Mouse (Mus musculus) intestine, postnatal 0 days (tissue): Measurements from ENCODE around the gene Aldh16a1. TPM values are rescaled to one million over a fixed set of nuclear protein-coding genes. Genes with fewer than 3 reads are reported as not detected.

ENCODE experiments used
- ATAC-seq: fragments of 200-750 bp; cut with Nextera tagmentation; 2 replicates; pipeline ENCODE4 v1.8.0; 2017; ENCODE audit warnings: mild to moderate bottlenecking, moderate TSS enrichment, moderate library complexity
- H3K27ac ChIP-seq: fragments of 300-500 bp; sonication (generic); 2 replicates; pipeline ENCODE4 v1.5.1; 2014; ENCODE audit warnings: mild to moderate bottlenecking, low read depth, low read length, moderate library complexity
- H3K27me3 ChIP-seq: fragments of 300-500 bp; sonication (generic); replicated peaks from 2 replicates; pipeline ENCODE4 v1.6.1; 2014; ENCODE audit warnings: low read length, mixed read lengths; ENCODE audit not compliant: control insufficient read depth, insufficient read depth
- H3K36me3 ChIP-seq: fragments of 300-500 bp; sonication (generic); 2 replicates; pipeline ENCODE4 v1.6.1; 2014; ENCODE audit warnings: mild to moderate bottlenecking, moderate library complexity; ENCODE audit not compliant: control insufficient read depth, insufficient read depth
- H3K4me1 ChIP-seq: fragments of 300-500 bp; sonication (generic); replicated peaks from 2 replicates; pipeline ENCODE4 v1.6.1; 2014; ENCODE audit warnings: antibody characterized with exemption, low read length, mixed read lengths; ENCODE audit not compliant: control insufficient read depth, insufficient read depth
- H3K4me2 ChIP-seq: fragments of 300-500 bp; sonication (generic); replicated peaks from 2 replicates; pipeline ENCODE4 v1.6.1; 2014; ENCODE audit warnings: low read depth, mild to moderate bottlenecking, moderate library complexity
- H3K4me3 ChIP-seq: fragments of 300-500 bp; sonication (generic); 2 replicates; pipeline ENCODE4 v1.5.1; 2014; ENCODE audit warnings: low read depth, low read length
- H3K9ac ChIP-seq: fragments of 300-500 bp; sonication (generic); 2 replicates; pipeline ENCODE4 v1.6.1; 2014; ENCODE audit warnings: mild to moderate bottlenecking, low read depth, low read length
- H3K9me3 ChIP-seq: fragments of 300-500 bp; sonication (generic); 2 replicates; pipeline ENCODE4 v1.6.1; 2016; ENCODE audit warnings: mixed run types; ENCODE audit not compliant: control insufficient read depth
- CTCF ChIP-seq: sonication (generic); IDR thresholded peaks from 2 replicates; pipeline ENCODE4 v1.5.1; 2016; ENCODE audit warnings: low read depth, mild to moderate bottlenecking, control low read depth, antibody characterized with exemption, moderate library complexity
- WGBS: fragments of 180-500 bp; shearing (Covaris S2); extraction: QIAGEN DNeasy Blood & Tissue Kit; methylation state at CpG from one replicate; pipeline ENCODE4 v1.1.7; 2014; 5-methylcytosine and 5-hydroxymethylcytosine counted together
- polyA plus RNA-seq: library from polyadenylated mRNA; unstranded; fragments of >200 nt; fragmentation: Nextera tagmentation; extraction: Ambion mirVana; gene quantifications from 2 replicates; pipeline ENCODE4 v1.2.1, GENCODE M21; 2015

The Aldh16a1 gene
- polyA plus RNA-seq, 1 experiment from 2014 or later = 86.8 TPM

GRCm38 (mm10) chr7:45195341-45196175, 41.2 kb upstream of the Aldh16a1 start:
- 71% methylated on average over 13 of the region's 13 CpGs for WGBS
- no peak overlapping the region for H3K4me2 ChIP-seq
- ATAC-seq = no peak
- H3K36me3 ChIP-seq = no peaks in the 10 kb centered on the region
- H3K27ac ChIP-seq = no peak overlapping the region
- H3K4me1 ChIP-seq = no peaks in the 10 kb centered on the region
- H3K4me3 ChIP-seq = no peak overlapping the region
- H3K9me3 ChIP-seq = no peaks in the 10 kb centered on the region
- no peak overlapping the region for H3K9ac ChIP-seq
- TF ChIP-seq CTCF = no peak
- peaks cover 6% of the 10 kb centered on the region; the same call in 1 of the 2 replicates for H3K27me3 ChIP-seq

GRCm38 (mm10) chr7:45193871-45194785, 39.7 kb upstream of the Aldh16a1 start:
- Histone ChIP-seq H3K4me3 (no peak overlapping the region), H3K4me2 (no peak overlapping the region), H3K9ac (no peak overlapping the region), H3K36me3 (no peaks in the 10 kb centered on the region), H3K9me3 (no peaks in the 10 kb centered on the region), H3K27ac (no peak overlapping the region), H3K27me3 (peaks cover 19% of the 10 kb centered on the region; the same call in 1 of the 2 replicates), H3K4me1 (no peaks in the 10 kb centered on the region)
- WGBS = 69% methylated on average over 17 of the region's 17 CpGs
- no peak for TF ChIP-seq CTCF
- no peak for ATAC-seq

- peak; percentile 30; the same call in 1 of the 2 replicates for TF ChIP-seq CTCF
- H3K9me3 ChIP-seq = no peaks in the 10 kb centered on the region
- no peak for ATAC-seq
- H3K4me2 ChIP-seq = no peak overlapping the region
- H3K4me3 ChIP-seq = no peak overlapping the region
- H3K27me3 ChIP-seq = peaks cover 22% of the 10 kb centered on the region; the same call in 1 of the 2 replicates
- H3K27ac ChIP-seq = no peak overlapping the region
- 76% methylated on average over 5 of the region's 5 CpGs for WGBS
- no peaks in the 10 kb centered on the region for H3K36me3 ChIP-seq
- no peaks in the 10 kb centered on the region for H3K4me1 ChIP-seq
- H3K9ac ChIP-seq = no peak overlapping the region
Observed at GRCm38 (mm10) chr7:45193406-45193805, 39.0 kb upstream of the Aldh16a1 start.

- H3K27ac ChIP-seq = no peak overlapping the region
- WGBS = 87% methylated on average over 7 of the region's 7 CpGs
Observed at GRCm38 (mm10) chr7:45192585-45193310, 38.4 kb upstream of the Aldh16a1 start.

GRCm38 (mm10) chr7:45191803-45192363, 37.5 kb upstream of the Aldh16a1 start:
- WGBS = 15% methylated on average over 8 of the region's 8 CpGs
- Histone ChIP-seq H3K4me2 (no peak overlapping the region), H3K36me3 (no peaks in the 10 kb centered on the region), H3K4me3 (no peak overlapping the region), H3K27ac (no peak overlapping the region), H3K9me3 (no peaks in the 10 kb centered on the region), H3K4me1 (no peaks in the 10 kb centered on the region), H3K9ac (no peak overlapping the region), H3K27me3 (peaks cover 21% of the 10 kb centered on the region; the same call in 1 of the 2 replicates)
- ATAC-seq = no peak
- no peak for TF ChIP-seq CTCF

More at GRCm38 (mm10) chr7:45192585-45193310, 38.4 kb upstream of the Aldh16a1 start:
- peaks cover 21% of the 10 kb centered on the region; the same call in 1 of the 2 replicates for H3K27me3 ChIP-seq
- no peaks in the 10 kb centered on the region for H3K4me1 ChIP-seq
- H3K9me3 ChIP-seq = no peaks in the 10 kb centered on the region
- H3K4me3 ChIP-seq = no peak overlapping the region
- TF ChIP-seq CTCF = no peak
- no peak overlapping the region for H3K4me2 ChIP-seq
- H3K36me3 ChIP-seq = no peaks in the 10 kb centered on the region
- ATAC-seq = no peak
- no peak overlapping the region for H3K9ac ChIP-seq
